Mouse (Mus musculus) liver, embryonic 12.5 days (tissue): ENCODE data around the gene Ddx18. TPM values are rescaled to one million over a fixed set of nuclear protein-coding genes. Genes with fewer than 3 reads are reported as not detected.
A peak's percentile ranks its signal among the peaks of the same experiment; 100 is the strongest.

Experiments used
- ATAC-seq: fragments of 200-750 bp; cut with Nextera tagmentation; 2 replicates; pipeline ENCODE4 v1.8.0; 2017; ENCODE audit warnings: moderate number of reproducible peaks, mild to moderate bottlenecking, moderate library complexity
- H3K27ac ChIP-seq: fragments of 300-500 bp; sonication (generic); 2 replicates; pipeline ENCODE4 v1.5.1; 2016; ENCODE audit warnings: mild to moderate bottlenecking
- H3K27me3 ChIP-seq: fragments of 300-500 bp; sonication (generic); replicated peaks from 2 replicates; pipeline ENCODE4 v1.6.1; 2016; ENCODE audit warnings: mild to moderate bottlenecking, moderate library complexity
- H3K36me3 ChIP-seq: fragments of 300-500 bp; sonication (generic); 2 replicates; pipeline ENCODE4 v1.6.1; 2016; ENCODE audit warnings: mild to moderate bottlenecking, moderate library complexity
- H3K4me1 ChIP-seq: fragments of 300-500 bp; sonication (generic); 2 replicates; pipeline ENCODE4 v1.6.1; 2016
- H3K4me2 ChIP-seq: fragments of 300-500 bp; sonication (generic); 2 replicates; pipeline ENCODE4 v1.6.1; 2016; ENCODE audit warnings: mild to moderate bottlenecking, moderate library complexity
- H3K4me3 ChIP-seq: fragments of 300-500 bp; sonication (generic); 2 replicates; pipeline ENCODE4 v1.5.1; 2016; ENCODE audit warnings: mild to moderate bottlenecking, moderate library complexity
- H3K9ac ChIP-seq: fragments of 300-500 bp; sonication (generic); 2 replicates; pipeline ENCODE4 v1.6.1; 2016; ENCODE audit warnings: mild to moderate bottlenecking, moderate library complexity
- H3K9me3 ChIP-seq: fragments of 300-500 bp; sonication (generic); replicated peaks from 2 replicates; pipeline ENCODE4 v1.6.1; 2016; ENCODE audit warnings: mild to moderate bottlenecking, moderate library complexity
- WGBS: fragments of 180-500 bp; shearing (Covaris S2); methylation state at CpG from one replicate; pipeline ENCODE4 v1.1.7; 2016; ENCODE audit not compliant: insufficient replicate concordance; 5-methylcytosine and 5-hydroxymethylcytosine counted together
- polyA plus RNA-seq: library from polyadenylated mRNA; unstranded; fragments of >200 nt; fragmentation: Nextera tagmentation; extraction: Ambion mirVana; gene quantifications from 2 replicates; pipeline ENCODE4 v1.2.1, GENCODE M21; 2016

Gene Ddx18
- polyA plus RNA-seq, 1 experiment from 2014 or later: 62.0 TPM

DNA sequence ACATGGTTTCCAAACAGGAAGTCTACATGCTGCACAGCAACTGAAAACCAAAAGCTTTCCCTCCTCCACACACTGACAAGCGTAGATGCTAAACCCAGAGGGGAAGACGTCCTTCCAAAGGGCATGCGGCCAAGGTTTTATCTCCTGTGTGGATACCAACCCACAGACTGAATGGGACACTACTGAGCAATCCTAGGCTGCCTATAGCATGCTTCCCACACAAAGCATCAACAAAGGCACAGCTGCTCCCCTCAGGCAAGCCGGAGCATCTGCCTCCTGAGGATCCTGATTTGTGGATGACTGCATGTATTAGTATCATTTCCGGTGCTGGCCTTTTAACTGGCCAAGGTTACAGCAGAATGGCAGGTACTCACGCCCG is 16.3 kb downstream of the Ddx18 start:
- Histone ChIP-seq H3K9ac (no peak overlapping the region), H3K27me3 (no peaks in the 10 kb centered on the region), H3K4me2 (no peak overlapping the region), H3K4me3 (no peak overlapping the region), H3K4me1 (peaks cover 11% of the 10 kb centered on the region), H3K27ac (no peak overlapping the region), H3K36me3 (peaks cover 63% of the 10 kb centered on the region), H3K9me3 (no peaks in the 10 kb centered on the region)
- 78% methylated on average over 7 of the region's 7 CpGs for WGBS
- no peak for ATAC-seq

DNA sequence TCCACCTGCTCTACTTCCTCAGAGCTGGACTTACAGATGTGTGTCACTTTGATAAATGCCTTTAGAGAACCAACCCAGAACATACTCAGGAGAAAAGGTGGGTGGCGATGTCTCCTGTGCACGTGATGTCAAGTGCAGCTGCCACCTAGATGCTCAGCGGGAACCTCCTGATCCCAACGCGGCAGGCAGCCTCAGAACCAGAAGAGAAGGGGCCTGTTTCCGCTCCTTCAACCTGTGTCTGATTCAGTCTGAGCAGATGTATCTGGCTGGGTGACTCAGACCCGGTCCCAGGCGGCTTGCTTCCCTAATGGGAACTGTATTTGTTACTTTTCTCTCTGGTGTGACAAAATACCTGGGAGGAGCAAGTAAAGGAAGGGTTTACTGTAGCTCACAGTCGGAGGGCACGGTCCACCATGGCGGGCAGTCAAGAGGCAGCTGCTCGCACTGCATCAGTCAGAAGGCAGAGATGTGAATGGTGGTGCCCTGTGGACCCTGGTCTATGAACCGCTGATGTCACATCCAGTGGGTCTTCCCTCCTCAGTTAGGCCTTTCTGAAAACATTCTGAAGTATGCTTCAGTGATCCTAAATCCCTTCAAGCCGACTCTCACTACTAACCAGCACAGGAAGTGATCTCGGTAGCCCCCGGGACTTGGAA is 16.9 kb downstream of the Ddx18 start:
- Histone ChIP-seq H3K4me3 (no peak overlapping the region), H3K4me2 (no peak overlapping the region), H3K9me3 (no peaks in the 10 kb centered on the region), H3K36me3 (peaks cover 57% of the 10 kb centered on the region), H3K27me3 (no peaks in the 10 kb centered on the region), H3K4me1 (peaks cover 11% of the 10 kb centered on the region), H3K27ac (no peak overlapping the region), H3K9ac (no peak overlapping the region)
- ATAC-seq: no peak
- 72% methylated on average over 16 of the region's 16 CpGs for WGBS

DNA sequence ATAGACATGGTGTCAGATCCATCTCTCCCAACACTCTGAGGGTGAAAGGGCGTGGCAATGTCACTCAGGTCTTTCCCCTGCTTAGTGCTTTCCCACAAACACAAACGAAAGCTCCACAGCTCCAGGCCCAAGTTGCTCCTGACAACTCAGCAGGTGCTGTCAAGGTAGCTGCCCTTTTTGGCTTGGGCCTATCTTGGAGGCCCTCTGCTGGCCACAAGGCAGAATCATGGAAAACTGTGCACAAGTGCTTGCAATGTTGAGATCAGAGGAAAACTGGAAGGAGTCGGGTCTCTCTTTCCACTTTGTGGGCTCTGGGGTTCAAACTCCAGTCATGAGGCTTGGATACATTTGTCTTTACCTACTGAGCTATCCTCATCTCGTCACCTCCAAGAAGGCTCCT is 18.3 kb downstream of the Ddx18 start:
- H3K27me3 ChIP-seq: no peaks in the 10 kb centered on the region
- peaks cover 11% of the 10 kb centered on the region for H3K4me1 ChIP-seq
- H3K4me2 ChIP-seq: no peak overlapping the region
- no peaks in the 10 kb centered on the region for H3K9me3 ChIP-seq
- peaks cover 43% of the 10 kb centered on the region for H3K36me3 ChIP-seq
- no peak for ATAC-seq
- H3K4me3 ChIP-seq: no peak overlapping the region
- no peak overlapping the region for H3K9ac ChIP-seq
- WGBS: 67% methylated on average over 4 of the region's 4 CpGs
- no peak overlapping the region for H3K27ac ChIP-seq

DNA sequence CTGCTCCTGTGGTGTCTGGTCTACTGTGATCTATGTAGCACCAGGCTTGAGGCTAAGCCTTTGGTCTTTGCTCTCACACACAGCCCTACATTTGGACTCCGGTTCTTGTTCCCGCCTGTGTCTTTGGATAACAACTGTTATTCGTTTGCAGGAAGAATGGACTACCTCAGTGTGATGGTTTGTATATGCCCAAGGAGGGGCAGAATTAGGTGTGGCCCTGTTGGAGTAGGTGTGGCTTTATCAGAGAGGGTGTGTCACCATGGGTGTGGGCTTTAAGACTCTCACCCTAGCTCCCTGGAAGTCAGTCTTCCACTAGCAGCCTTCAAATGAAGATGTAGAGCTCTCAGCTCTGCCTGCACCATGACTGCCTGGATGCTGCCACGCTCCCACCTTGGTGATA is 19.1 kb downstream of the Ddx18 start:
- Histone ChIP-seq H3K4me3 (no peak overlapping the region), H3K27ac (no peak overlapping the region), H3K27me3 (no peaks in the 10 kb centered on the region), H3K4me2 (no peak overlapping the region), H3K9ac (no peak overlapping the region), H3K9me3 (no peaks in the 10 kb centered on the region), H3K36me3 (peaks cover 37% of the 10 kb centered on the region), H3K4me1 (peaks cover 11% of the 10 kb centered on the region)
- 79% methylated on average over 4 of the region's 4 CpGs for WGBS
- ATAC-seq: peak; percentile 66

DNA sequence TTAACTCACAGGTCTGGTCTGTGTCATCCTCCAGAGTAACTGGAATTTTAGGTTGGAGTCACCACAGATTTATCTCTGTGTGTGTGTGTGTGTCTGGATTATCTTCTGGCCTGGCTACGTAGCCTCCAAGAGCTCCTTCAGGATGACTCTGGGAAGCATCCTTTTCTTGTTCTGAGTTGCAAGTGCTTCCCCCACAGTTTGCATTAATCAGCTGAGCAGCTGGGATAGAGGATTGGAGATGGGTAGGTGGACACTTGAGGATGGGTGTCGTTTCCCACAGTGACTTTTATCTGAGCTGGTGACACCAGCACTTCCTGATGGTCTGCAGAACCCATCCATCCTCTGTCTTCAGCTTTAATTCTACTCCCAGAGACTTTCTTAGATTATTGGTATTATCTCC is 20.9 kb downstream of the Ddx18 start:
- Histone ChIP-seq H3K9ac (no peak overlapping the region), H3K4me2 (no peak overlapping the region), H3K9me3 (no peaks in the 10 kb centered on the region), H3K4me1 (peaks cover 11% of the 10 kb centered on the region), H3K4me3 (no peak overlapping the region), H3K36me3 (peaks cover 19% of the 10 kb centered on the region), H3K27me3 (no peaks in the 10 kb centered on the region), H3K27ac (no peak overlapping the region)
- no peak for ATAC-seq
- 40% methylated on average over 2 of the region's 2 CpGs for WGBS

DNA sequence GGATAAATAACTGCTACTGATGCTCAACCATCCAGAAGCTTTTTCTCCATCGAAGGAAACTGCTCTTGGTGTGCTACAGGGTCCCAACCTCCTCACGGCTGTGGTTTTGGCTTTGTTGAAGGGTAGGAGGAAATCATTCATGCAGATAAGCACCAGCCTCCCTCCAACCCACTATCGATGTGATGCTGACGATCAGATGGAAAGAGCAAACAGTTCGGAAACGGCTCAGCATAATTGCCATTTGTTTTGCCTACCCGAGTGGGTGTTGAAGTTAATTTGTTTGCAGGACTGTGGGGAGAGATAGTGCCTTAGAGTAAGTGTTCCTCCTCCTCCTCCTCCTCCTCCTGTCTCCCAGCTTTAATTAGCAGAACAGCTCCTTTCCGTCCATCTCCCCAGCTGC is 27.4 kb downstream of the Ddx18 start:
- Histone ChIP-seq H3K4me2 (no peak overlapping the region), H3K9me3 (no peaks in the 10 kb centered on the region), H3K36me3 (no peaks in the 10 kb centered on the region), H3K4me1 (no peaks in the 10 kb centered on the region), H3K27me3 (no peaks in the 10 kb centered on the region), H3K9ac (no peak overlapping the region), H3K4me3 (no peak overlapping the region), H3K27ac (no peak overlapping the region)
- no peak for ATAC-seq
- 28% methylated on average over 8 of the region's 8 CpGs for WGBS

DNA sequence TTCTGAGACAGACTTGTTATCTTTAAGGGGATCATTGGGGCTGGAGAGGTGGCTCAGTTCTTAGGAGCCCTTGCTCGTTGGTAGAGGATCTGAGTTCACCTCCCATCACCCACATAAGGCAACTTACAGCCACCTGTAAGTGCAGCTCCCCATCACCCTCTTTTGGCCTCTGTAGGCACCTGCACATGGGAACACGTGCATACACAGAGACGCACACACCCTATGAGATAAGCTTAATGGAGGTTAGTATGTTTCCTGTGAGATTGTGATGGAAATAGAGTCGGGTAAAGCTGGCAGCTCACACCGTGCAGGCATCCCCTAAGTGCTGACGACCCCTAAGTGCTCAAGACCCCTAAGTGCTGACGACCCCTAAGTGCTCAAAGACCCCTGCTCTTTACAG is 36.4 kb downstream of the Ddx18 start:
- ATAC-seq: no peak

DNA sequence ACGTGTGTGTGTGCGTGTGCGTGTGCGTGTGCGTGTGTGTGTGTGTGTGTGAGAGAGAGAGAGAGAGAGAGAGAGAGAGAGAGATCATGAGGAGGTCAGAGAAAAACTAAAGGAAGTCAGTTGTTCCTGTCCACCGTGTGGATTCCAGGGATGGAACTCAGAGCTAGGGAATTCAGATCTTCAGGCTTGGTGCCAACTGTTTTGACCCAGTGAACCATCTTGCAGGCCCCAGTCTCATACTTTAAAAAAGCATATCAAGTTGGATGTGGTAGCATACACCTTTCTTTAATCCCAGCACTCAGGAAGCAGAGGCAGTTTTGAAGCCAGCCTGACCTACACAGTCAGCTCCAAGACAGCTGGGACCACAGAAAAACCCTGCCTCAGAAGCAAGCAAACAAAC is 38.5 kb downstream of the Ddx18 start:
- Histone ChIP-seq H3K27me3 (peaks cover 42% of the 10 kb centered on the region), H3K4me3 (no peak overlapping the region), H3K36me3 (no peaks in the 10 kb centered on the region), H3K9me3 (no peaks in the 10 kb centered on the region), H3K9ac (no peak overlapping the region), H3K4me2 (no peak overlapping the region), H3K4me1 (peaks cover 7% of the 10 kb centered on the region; the same call in 1 of the 2 replicates), H3K27ac (no peak overlapping the region)
- no peak for ATAC-seq
- WGBS: 64% methylated on average over 6 of the region's 6 CpGs

More for the DNA sequence above, 36.4 kb downstream of the Ddx18 start:
- H3K4me2 ChIP-seq: no peak overlapping the region
- H3K4me1 ChIP-seq: peaks cover 7% of the 10 kb centered on the region; the same call in 1 of the 2 replicates
- H3K9me3 ChIP-seq: no peaks in the 10 kb centered on the region
- H3K9ac ChIP-seq: no peak overlapping the region
- H3K4me3 ChIP-seq: no peak overlapping the region
- no peak overlapping the region for H3K27ac ChIP-seq
- H3K27me3 ChIP-seq: peaks cover 36% of the 10 kb centered on the region
- no peaks in the 10 kb centered on the region for H3K36me3 ChIP-seq
- WGBS: 27% methylated on average over 7 of the region's 7 CpGs

DNA sequence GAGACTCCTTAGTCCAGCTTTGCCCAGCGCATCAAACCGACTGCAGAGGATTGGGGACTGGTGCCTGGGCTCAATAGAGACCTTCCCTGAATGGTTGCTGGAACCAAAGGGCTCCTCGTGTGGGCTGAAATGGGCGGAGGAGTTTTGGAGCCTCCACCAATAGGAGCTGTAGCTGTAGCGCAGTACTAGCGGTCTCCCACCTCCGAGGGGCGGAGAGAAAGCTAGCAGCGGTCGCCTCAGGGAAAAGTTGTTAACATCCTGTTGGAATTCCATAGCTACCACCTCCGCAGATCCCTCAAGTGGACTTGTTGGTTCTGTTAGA is 39.4 kb downstream of the Ddx18 start, which contains the start of gene Htr5b:
TSS of gene Htr5b (minus strand) at position 67 of the 322 bp plus-strand sequence.
- H3K4me2 ChIP-seq: peak within 1 kb of the TSS; percentile 48
- H3K27ac ChIP-seq: no peak within 1 kb of the TSS
- peaks cover 42% of the 10 kb centered on the region for H3K27me3 ChIP-seq
- H3K4me1 ChIP-seq: peaks cover 7% of the 10 kb centered on the region; the same call in 1 of the 2 replicates
- no peak for ATAC-seq
- H3K9ac ChIP-seq: no peak within 1 kb of the TSS
- H3K9me3 ChIP-seq: no peaks in the 10 kb centered on the region
- peak within 1 kb of the TSS; percentile 17 for H3K4me3 ChIP-seq
- H3K36me3 ChIP-seq: no peaks in the 10 kb centered on the region
- 2% methylated on average over 11 of the region's 11 CpGs for WGBS

DNA sequence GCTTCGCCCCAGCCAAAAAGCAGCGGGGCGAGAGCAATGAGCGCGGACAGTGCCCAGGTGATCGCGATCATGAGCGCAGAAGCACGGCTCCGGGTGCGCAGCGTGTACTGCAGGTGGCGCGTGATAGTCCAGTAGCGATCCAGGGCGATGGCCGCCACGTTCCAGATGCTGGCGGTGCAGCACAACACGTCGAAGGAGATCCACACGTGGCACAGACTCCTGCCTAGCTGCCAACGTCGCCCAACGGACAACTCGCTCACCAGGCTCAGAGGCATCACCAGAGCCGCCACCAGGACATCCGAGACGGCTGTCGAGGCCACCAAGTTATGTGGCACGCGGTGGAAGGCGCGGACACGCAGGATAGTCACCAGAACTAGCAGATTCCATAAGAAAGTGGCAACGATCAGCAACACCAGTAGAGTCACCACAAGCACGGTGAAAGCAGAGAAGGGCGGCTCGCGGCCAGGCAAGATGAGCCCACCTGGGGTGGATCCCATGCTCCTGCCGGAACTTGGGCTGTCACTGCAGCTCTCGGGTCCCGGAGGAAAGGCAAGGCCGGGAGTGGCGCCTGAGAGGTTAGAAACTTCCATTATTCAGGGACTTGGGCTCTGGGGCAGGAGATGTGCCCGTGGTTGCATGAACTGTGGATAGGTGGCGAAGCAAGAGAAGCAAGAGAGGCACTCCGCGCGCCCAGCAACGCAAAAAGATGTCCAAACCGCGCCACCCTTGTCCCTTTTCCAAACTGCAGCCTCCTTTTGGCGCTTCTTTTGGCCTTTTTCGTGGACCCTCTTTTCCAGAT is 40.0 kb downstream of the Ddx18 start:
- peak overlapping the region; percentile 17 for H3K4me3 ChIP-seq
- peak overlapping the region; percentile 48 for H3K4me2 ChIP-seq
- H3K36me3 ChIP-seq: no peaks in the 10 kb centered on the region
- WGBS: 11% methylated on average over 55 of the region's 55 CpGs
- peaks cover 42% of the 10 kb centered on the region for H3K27me3 ChIP-seq
- H3K4me1 ChIP-seq: peaks cover 7% of the 10 kb centered on the region; the same call in 1 of the 2 replicates
- no peaks in the 10 kb centered on the region for H3K9me3 ChIP-seq
- no peak overlapping the region for H3K27ac ChIP-seq
- no peak for ATAC-seq
- no peak overlapping the region for H3K9ac ChIP-seq

DNA sequence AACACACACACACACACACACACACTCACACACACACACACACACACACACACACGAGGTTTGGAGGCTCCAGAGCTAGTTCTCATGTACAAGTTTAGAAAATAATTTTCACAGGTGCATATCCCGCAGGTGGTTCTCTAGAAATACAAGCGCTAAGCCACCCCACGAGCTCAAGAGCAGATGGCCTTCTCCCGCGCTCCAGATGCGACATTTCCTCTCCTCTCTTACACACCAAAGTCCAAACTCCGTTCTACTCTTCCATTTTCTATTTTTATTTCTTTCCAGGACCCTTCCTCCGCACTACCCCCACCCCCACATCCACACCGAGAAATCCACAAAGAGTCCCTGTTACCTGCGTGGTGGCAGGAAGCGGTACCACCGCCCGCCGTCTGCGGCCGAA is 40.7 kb downstream of the Ddx18 start:
- Histone ChIP-seq H3K4me3 (no peak overlapping the region), H3K36me3 (no peaks in the 10 kb centered on the region), H3K27ac (no peak overlapping the region), H3K27me3 (peaks cover 42% of the 10 kb centered on the region), H3K9ac (no peak overlapping the region), H3K4me2 (no peak overlapping the region; the same call in 1 of the 2 replicates), H3K9me3 (no peaks in the 10 kb centered on the region), H3K4me1 (peaks cover 7% of the 10 kb centered on the region; the same call in 1 of the 2 replicates)
- no peak for ATAC-seq
- WGBS: 38% methylated on average over 17 of the region's 17 CpGs

DNA sequence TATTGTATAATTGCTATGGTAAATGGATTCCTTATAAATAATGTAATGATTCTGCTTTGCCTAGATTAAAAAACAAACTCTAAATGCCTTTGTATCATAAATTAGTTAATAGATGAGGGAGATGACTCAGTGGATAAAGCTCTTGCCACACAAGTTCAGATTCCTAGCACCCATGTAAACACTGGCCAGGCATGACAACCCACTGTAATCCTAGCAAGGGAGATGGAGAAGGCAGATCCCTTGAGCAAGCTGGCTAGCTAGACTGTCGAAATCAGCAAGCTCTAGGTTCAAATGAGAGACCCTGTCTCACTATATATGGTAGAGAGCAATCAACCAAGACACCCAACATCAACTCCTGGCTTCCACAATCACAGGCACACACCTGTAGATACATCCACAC is 49.2 kb downstream of the Ddx18 start:
- 60% methylated on average over 1 of the region's 1 CpGs for WGBS
- Histone ChIP-seq H3K9ac (no peak overlapping the region), H3K4me1 (no peaks in the 10 kb centered on the region), H3K36me3 (no peaks in the 10 kb centered on the region), H3K4me2 (no peak overlapping the region), H3K27me3 (no peaks in the 10 kb centered on the region), H3K9me3 (no peaks in the 10 kb centered on the region), H3K4me3 (no peak overlapping the region), H3K27ac (no peak overlapping the region)
- ATAC-seq: no peak
